Mouse (Mus musculus) intestine, embryonic 16.5 days (tissue): ENCODE data around the gene Serac1. TPM values are rescaled to one million over a fixed set of nuclear protein-coding genes. Genes with fewer than 3 reads are reported as not detected.

Experiments
- ATAC-seq: fragments of 200-750 bp; cut with Nextera tagmentation; 2 replicates; pipeline ENCODE4 v1.8.0; 2017; ENCODE audit warnings: moderate TSS enrichment, moderate library complexity
- H3K27ac ChIP-seq: fragments of 300-500 bp; sonication (generic); 2 replicates; pipeline ENCODE4 v1.5.1; 2014; ENCODE audit warnings: mild to moderate bottlenecking, low read length
- H3K27me3 ChIP-seq: fragments of 300-500 bp; sonication (generic); replicated peaks from 2 replicates; pipeline ENCODE4 v1.6.1; 2014; ENCODE audit warnings: low read length, control low read depth, mixed read lengths; ENCODE audit not compliant: control insufficient read depth, insufficient read depth
- H3K36me3 ChIP-seq: fragments of 300-500 bp; sonication (generic); 2 replicates; pipeline ENCODE4 v1.6.1; 2014; ENCODE audit warnings: low read length, control low read depth; ENCODE audit not compliant: control insufficient read depth, insufficient read depth
- H3K4me1 ChIP-seq: fragments of 300-500 bp; sonication (generic); 2 replicates; pipeline ENCODE4 v1.6.1; 2014; ENCODE audit warnings: low read length, control low read depth, mixed read lengths; ENCODE audit not compliant: control insufficient read depth, insufficient read depth
- H3K4me2 ChIP-seq: fragments of 300-500 bp; sonication (generic); 2 replicates; pipeline ENCODE4 v1.6.1; 2014; ENCODE audit warnings: low read depth, low read length, control low read depth
- H3K4me3 ChIP-seq: fragments of 300-500 bp; sonication (generic); 2 replicates; pipeline ENCODE4 v1.5.1; 2014; ENCODE audit warnings: mild to moderate bottlenecking, low read length
- H3K9ac ChIP-seq: fragments of 300-500 bp; sonication (generic); 2 replicates; pipeline ENCODE4 v1.6.1; 2014; ENCODE audit warnings: low read depth, low read length
- H3K9me3 ChIP-seq: fragments of 300-500 bp; sonication (generic); 2 replicates; pipeline ENCODE4 v1.6.1; 2016; ENCODE audit warnings: low read length, control low read depth; ENCODE audit not compliant: control insufficient read depth
- WGBS: fragments of 180-500 bp; shearing (Covaris S2); extraction: QIAGEN DNeasy Blood & Tissue Kit; methylation state at CpG from one replicate; pipeline ENCODE4 v1.1.7; 2014; 5-methylcytosine and 5-hydroxymethylcytosine counted together
- polyA plus RNA-seq: library from polyadenylated mRNA; unstranded; fragments of >200 nt; fragmentation: Nextera tagmentation; extraction: Ambion mirVana; gene quantifications from 2 replicates; pipeline ENCODE4 v1.2.1, GENCODE M21; 2015

Serac1 gene
- polyA plus RNA-seq, 1 experiment from 2014 or later: 4.6 TPM

DNA sequence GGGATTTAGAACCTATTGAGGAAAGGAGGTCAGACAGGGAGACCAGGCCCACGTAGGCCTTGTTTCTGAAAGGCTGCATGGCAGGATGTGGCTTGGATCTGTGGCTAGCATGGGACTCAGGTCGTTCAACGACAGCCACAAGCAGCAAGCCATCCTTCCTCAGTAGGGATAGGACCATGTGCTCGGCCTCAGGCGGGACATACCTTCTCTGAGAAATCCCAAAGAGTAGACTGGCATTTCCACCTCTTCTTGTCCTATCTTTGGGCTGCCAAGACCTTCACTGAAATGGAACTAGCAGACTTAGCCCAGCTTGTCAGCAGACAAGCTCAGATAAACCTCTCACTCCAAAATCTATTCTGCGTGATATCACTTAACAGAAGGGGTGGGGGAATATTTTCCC is 75.9 kb downstream of the Serac1 start:
- ATAC-seq: no peak

GRCm38 (mm10) chr17:6002563-6002962 is 77.0 kb downstream of the Serac1 start:
- no peak overlapping the region for H3K4me3 ChIP-seq
- H3K27ac ChIP-seq: no peak overlapping the region
- no peaks in the 10 kb centered on the region for H3K36me3 ChIP-seq
- H3K27me3 ChIP-seq: no peaks in the 10 kb centered on the region
- H3K9me3 ChIP-seq: no peaks in the 10 kb centered on the region
- H3K4me1 ChIP-seq: peaks cover 19% of the 10 kb centered on the region
- no peak overlapping the region for H3K9ac ChIP-seq
- no peak for ATAC-seq
- no peak overlapping the region for H3K4me2 ChIP-seq
- 94% methylated on average over 6 of the region's 6 CpGs for WGBS

More for the DNA sequence above, 75.9 kb downstream of the Serac1 start:
- no peak overlapping the region for H3K4me2 ChIP-seq
- no peak overlapping the region for H3K27ac ChIP-seq
- no peak overlapping the region for H3K4me3 ChIP-seq
- no peaks in the 10 kb centered on the region for H3K27me3 ChIP-seq
- H3K9me3 ChIP-seq: no peaks in the 10 kb centered on the region
- H3K36me3 ChIP-seq: no peaks in the 10 kb centered on the region; the same call in 1 of the 2 replicates
- H3K4me1 ChIP-seq: peaks cover 16% of the 10 kb centered on the region
- WGBS: 92% methylated on average over 6 of the region's 6 CpGs
- H3K9ac ChIP-seq: no peak overlapping the region

- no peaks in the 10 kb centered on the region for H3K36me3 ChIP-seq
- no peak overlapping the region for H3K9ac ChIP-seq
- no peak overlapping the region for H3K27ac ChIP-seq
- peaks cover 24% of the 10 kb centered on the region for H3K4me1 ChIP-seq
- no peaks in the 10 kb centered on the region for H3K27me3 ChIP-seq
- WGBS: 67% methylated on average over 7 of the region's 7 CpGs
- no peak for ATAC-seq
- no peak overlapping the region for H3K4me2 ChIP-seq
- no peaks in the 10 kb centered on the region for H3K9me3 ChIP-seq
- no peak overlapping the region for H3K4me3 ChIP-seq
Measured at GRCm38 (mm10) chr17:6001836-6002235, 77.7 kb downstream of the Serac1 start.

- Histone ChIP-seq H3K36me3 (no peaks in the 10 kb centered on the region), H3K9me3 (no peaks in the 10 kb centered on the region), H3K27ac (no peak overlapping the region), H3K27me3 (no peaks in the 10 kb centered on the region), H3K4me1 (peaks cover 22% of the 10 kb centered on the region), H3K4me3 (no peak overlapping the region), H3K4me2 (no peak overlapping the region), H3K9ac (no peak overlapping the region)
- no peak for ATAC-seq
- 85% methylated on average over 6 of the region's 6 CpGs for WGBS
Measured at GRCm38 (mm10) chr17:6001389-6001788, 78.2 kb downstream of the Serac1 start.

GRCm38 (mm10) chr17:6000864-6001319 is 78.6 kb downstream of the Serac1 start:
- Histone ChIP-seq H3K9me3 (no peaks in the 10 kb centered on the region), H3K4me1 (peaks cover 17% of the 10 kb centered on the region), H3K27ac (no peak overlapping the region), H3K36me3 (no peaks in the 10 kb centered on the region), H3K4me3 (no peak overlapping the region), H3K4me2 (no peak overlapping the region), H3K9ac (no peak overlapping the region), H3K27me3 (no peaks in the 10 kb centered on the region)
- no peak for ATAC-seq
- WGBS: 84% methylated on average over 8 of the region's 8 CpGs

DNA sequence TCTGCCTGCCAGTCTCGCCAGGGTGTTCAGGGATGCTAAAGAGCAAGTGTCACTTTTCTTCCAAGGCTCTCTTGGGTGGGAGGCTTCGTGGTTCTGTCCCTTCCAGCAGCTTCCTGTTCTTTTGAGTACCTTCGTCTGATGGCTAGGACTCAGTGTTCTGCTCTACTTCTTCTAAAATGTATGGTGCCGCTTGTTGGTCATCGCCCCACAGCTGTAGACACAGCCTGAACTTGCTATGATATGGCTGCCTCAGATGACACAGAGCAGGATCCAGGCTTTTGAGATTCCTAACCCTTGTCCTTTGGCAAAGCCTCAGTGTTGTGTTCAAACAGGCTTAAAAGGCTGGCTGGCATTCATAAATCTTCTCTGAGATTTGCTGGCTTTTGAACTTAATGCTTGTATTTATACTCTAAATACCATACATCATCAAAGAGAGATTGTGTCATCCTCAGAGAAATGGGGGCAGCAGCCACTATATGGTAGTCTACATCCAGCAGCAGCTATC is 80.5 kb downstream of the Serac1 start:
- H3K4me3 ChIP-seq: no peak overlapping the region
- H3K9ac ChIP-seq: no peak overlapping the region
- H3K4me1 ChIP-seq: peaks cover 8% of the 10 kb centered on the region; the same call in 1 of the 2 replicates
- H3K27me3 ChIP-seq: no peaks in the 10 kb centered on the region
- WGBS: 73% methylated on average over 5 of the region's 5 CpGs
- H3K9me3 ChIP-seq: no peaks in the 10 kb centered on the region
- H3K36me3 ChIP-seq: no peaks in the 10 kb centered on the region
- H3K4me2 ChIP-seq: no peak overlapping the region
- ATAC-seq: no peak
- H3K27ac ChIP-seq: no peak overlapping the region

- Histone ChIP-seq H3K9ac (no peak overlapping the region), H3K36me3 (no peaks in the 10 kb centered on the region), H3K4me3 (no peak overlapping the region), H3K27ac (no peak overlapping the region), H3K4me1 (peaks cover 8% of the 10 kb centered on the region; the same call in 1 of the 2 replicates), H3K27me3 (no peaks in the 10 kb centered on the region), H3K4me2 (no peak overlapping the region), H3K9me3 (no peaks in the 10 kb centered on the region)
- no peak for ATAC-seq
Measured at GRCm38 (mm10) chr17:5998235-5998500, 81.4 kb downstream of the Serac1 start.

- no peak overlapping the region for H3K4me3 ChIP-seq
- H3K4me2 ChIP-seq: no peak overlapping the region
- H3K9ac ChIP-seq: no peak overlapping the region
- no peaks in the 10 kb centered on the region for H3K9me3 ChIP-seq
- peaks cover 8% of the 10 kb centered on the region; the same call in 1 of the 2 replicates for H3K4me1 ChIP-seq
- peak; percentile 67 for ATAC-seq
- no peaks in the 10 kb centered on the region for H3K27me3 ChIP-seq
- H3K27ac ChIP-seq: no peak overlapping the region
- WGBS: 64% methylated on average over 16 of the region's 16 CpGs
- H3K36me3 ChIP-seq: no peaks in the 10 kb centered on the region
Measured at GRCm38 (mm10) chr17:5997380-5998234, 81.9 kb downstream of the Serac1 start.

DNA sequence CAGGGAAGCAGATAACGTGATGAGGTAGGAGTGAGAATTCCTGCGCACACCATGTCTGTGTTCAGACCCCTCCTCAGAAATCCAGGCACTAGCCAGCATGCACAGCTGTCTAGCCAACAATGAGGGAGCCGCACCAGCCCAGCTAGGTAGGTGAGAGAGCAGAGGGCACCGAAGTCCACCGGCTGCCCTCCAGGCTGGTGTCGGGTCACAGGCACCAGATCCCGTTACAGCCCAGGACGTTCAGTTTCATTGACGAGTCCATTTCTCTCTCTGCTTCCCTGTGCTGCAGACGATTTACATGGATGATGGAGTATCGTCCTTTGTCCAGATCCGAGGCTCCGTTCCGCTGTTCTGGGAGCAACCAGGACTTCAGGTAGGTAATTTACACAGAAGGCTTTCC is 83.0 kb downstream of the Serac1 start:
- ATAC-seq: no peak
- peaks cover 8% of the 10 kb centered on the region; the same call in 1 of the 2 replicates for H3K4me1 ChIP-seq
- WGBS: 85% methylated on average over 14 of the region's 14 CpGs
- no peak overlapping the region for H3K27ac ChIP-seq
- H3K27me3 ChIP-seq: no peaks in the 10 kb centered on the region
- H3K4me3 ChIP-seq: no peak overlapping the region
- H3K9ac ChIP-seq: no peak overlapping the region
- H3K4me2 ChIP-seq: no peak overlapping the region
- H3K9me3 ChIP-seq: no peaks in the 10 kb centered on the region
- H3K36me3 ChIP-seq: no peaks in the 10 kb centered on the region
